Mouse (Mus musculus): ENCODE results near the gene Marf1. TPM values are rescaled to one million over a fixed set of nuclear protein-coding genes. Genes with fewer than 3 reads are reported as not detected.
A peak's percentile ranks its signal among the peaks of the same experiment; 100 is the strongest.
"Not testable (repeated sequence)": the region's sequence is repeated elsewhere in the genome, so short reads cannot be mapped to it uniquely, and the experiment has no call there.

Gene Marf1
- 100 to 1,000 TPM; 135 to 173 (median 155) TPM for total RNA-seq (2022)

DNA sequence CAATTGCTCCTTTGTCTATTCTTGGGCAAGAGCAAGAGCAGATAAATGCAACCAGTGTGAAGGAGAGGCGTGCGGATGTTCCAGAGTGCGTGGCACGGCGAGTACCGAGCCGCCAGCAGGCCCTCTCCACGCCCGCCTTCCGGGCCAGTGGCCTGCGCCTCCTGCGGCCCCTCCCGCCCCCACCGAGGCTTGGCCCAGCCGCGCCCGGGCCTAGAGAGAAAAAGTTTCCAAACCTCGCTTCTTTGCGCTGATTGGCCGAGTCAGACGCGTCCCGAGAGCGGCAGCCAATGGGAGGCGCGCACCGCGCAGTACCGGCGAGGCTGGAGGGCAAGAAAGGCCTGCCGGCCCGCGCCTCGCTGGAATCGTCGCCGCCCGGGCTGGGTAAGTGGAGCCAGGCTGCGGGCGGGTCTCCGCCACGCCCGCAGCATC, at the start of gene Marf1, which contains the start of gene Nde1:
TSS of gene Marf1 (minus strand) at position 364 of the 429 bp plus-strand sequence.
TSS of gene Nde1 (plus strand) at position 288 of the 429 bp plus-strand sequence.
- peak; percentile 43 to 69 for DNase-seq (ENCODE audit: low spot score in 2 of 2)

DNA sequence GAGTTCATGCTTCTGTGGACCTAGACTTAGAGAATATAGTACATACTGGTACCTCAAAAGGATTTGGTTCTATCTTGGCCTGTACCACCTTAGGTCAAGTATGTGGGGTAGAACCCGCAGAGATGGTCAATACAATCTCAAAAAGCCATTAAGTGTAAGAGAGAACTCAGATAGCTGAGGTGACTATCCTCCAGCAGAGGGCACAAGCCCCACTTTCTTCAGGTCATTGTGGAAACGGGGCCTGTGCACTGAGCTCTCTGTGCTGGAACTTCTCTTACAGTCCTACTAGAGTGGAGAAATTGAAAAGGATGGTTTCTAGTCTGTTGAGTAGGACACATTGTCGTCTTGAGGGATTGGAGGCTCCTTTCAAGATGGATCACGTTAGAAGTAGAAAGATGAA, 35.6 kb upstream of the Marf1 start:
- DNase-seq (ENCODE audit: low spot score in 2 of 2) = no peak

DNA sequence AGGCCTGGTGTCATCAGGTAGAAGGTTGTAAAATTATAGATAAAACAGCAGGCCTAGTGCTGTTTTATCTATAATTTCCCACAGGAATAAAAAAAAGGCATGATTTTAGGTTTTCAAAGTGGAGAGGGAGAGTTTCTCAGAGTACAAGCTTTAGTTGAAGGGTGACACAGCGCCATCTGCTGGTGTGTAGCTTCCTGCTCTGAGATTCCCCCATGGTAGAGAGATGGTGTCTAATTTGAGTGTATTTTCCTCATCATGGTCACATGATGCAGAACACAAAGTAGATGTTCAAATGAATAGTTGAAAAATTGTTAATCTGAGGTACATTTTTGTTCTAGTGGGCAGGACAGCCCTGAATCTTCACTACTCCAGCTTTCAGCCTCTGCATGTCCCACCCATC, 32.3 kb upstream of the Marf1 start:
- DNase-seq (ENCODE audit: low spot score in 2 of 2) = peak in 1 of 2 experiments; percentile 37

DNA sequence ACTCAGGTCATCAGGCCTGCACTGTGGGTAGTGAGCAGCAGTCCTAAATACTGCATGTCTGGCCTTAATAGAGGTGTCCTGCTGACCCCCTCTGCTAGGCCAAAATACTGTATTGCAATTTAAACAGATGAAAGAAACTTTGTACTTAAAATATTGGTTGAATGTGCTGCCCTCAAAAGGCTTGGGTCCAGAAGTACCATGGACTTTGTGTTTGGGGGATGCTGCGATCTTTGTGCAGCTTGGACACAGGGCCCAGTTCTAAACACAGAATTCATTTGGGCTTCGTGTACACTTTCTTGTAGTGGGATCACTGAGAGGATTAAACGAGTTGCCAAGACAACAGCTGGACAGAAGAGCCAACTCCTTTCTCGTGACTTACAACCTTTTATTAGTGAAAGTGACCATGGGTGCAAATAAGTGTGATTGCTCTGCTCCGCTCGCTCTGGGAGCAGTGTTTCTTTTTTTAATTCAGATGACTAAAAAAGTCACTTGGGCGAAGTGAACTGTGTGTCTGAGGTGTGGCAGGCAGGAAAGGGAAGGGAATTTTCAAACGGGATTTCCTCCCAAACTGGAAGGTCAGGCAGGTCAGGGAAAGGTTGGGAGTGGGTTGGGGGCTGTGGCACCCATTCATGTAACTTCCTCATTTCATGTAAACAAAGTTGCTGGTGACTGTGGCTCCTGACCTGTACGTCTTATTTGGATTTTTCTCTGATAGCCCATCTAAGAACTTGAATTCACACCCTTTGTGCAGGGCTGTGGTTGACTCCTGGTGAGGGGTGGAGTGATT, 31.2 kb upstream of the Marf1 start:
- no peak for DNase-seq (ENCODE audit: low spot score in 2 of 2)

DNA sequence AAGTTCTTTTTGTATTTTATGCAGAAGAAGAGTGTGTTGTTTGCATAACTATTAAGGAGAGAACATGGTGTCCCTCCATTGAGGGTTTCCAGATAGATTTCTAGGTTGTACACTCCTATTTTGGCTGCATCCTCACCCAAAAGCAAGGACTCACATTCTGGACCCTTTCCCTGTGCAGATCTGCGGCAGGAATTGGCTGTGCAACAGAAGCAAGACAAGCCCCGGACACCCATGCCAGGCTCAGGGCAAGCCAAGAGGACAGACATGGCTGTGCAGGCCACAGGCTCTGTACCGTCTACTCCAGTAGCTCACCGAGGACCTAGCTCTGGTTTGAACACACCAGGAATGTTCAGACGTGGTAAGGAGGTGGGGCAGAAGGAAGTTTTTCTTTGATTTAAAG, 22.4 kb upstream of the Marf1 start:
- DNase-seq (ENCODE audit: low spot score in 2 of 2) = no peak

DNA sequence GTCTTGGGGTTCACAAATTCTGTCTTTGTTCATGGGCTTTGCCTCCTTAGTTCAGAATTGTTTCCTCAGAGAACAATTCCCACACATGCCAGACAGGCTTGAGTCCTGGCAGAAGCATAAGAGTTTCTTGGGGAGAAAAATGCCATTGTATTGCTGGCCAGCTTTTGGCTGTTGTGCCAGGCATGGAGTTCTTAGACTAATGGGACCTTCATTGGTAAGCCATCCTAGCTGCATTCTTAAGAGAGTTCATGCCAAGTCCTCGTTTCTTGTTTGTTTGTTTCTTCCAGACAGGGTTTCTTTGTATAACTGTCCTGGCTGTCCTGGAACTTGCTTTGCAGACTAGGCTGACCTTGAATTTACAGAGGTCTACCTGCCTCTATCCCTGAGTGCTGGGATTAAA, 20.7 kb upstream of the Marf1 start:
- DNase-seq (ENCODE audit: low spot score in 2 of 2) = peak in 1 of 2 experiments; percentile 17

DNA sequence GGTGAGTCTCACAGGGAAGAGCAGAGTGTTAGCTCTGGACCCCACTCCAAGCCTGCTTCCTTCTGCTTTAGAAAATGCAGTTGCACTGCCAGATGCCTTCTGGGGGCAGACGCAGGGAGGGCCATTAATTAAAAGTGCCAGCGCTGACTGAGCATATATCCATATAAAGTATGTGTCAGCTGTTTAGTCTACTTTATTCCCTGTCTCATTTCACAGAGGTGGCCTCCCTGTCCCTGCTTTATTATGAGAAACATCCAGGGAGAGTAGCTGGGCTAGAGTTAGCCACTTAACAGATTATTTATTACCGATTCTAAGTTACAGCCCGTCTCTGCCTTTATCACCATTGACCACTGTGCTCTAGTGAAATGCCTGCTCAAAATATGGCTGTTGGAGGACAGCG, 19.2 kb upstream of the Marf1 start:
- DNase-seq (ENCODE audit: low spot score in 2 of 2) = no peak

DNA sequence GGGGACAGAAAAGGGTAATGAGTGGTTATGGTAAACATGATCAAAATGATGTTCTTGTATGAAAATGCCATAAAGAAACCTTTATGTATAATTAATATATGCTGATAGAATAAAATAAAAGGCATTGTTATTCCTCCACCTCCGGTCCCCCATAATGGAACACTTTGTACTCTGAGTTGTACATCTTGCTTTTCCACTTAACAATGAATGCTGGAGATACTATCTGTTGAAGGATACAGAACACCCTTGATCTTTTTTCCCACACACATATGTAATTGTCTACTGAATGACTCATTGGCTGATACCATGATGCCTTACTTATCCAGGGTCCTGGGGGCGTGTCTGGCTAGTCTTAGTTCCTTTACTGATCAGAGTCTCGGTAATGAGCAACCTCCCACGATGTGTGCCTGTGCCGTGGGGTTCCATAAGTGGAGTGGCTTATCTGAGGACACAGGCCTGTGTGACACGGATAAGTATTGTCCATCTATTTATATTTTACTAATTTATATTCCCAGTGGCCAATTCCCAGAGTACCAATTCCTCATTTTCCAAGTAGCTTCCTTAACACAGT, 17.1 kb upstream of the Marf1 start:
- no peak for DNase-seq (ENCODE audit: low spot score in 2 of 2)

DNA sequence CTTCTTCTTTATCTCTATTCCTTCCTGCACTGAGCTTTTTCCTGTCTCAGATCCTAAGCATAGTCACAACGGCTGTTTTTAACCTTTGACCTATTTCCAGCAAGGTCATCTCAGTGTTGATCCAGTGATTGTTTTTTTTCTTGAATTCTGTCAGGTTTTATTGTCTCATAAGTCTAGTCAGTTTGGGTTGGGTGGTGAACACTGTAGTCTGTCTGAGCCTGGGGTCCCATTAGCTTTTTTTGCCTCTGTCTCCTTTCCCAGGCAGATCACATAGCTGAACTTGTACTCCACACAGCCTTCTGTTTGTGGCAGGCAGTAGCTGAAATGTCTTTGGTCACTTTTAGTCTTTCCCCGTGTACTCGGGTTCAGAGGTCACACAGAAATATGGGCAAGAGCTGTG, 14.9 kb upstream of the Marf1 start:
- no peak for DNase-seq (ENCODE audit: low spot score in 2 of 2)

DNA sequence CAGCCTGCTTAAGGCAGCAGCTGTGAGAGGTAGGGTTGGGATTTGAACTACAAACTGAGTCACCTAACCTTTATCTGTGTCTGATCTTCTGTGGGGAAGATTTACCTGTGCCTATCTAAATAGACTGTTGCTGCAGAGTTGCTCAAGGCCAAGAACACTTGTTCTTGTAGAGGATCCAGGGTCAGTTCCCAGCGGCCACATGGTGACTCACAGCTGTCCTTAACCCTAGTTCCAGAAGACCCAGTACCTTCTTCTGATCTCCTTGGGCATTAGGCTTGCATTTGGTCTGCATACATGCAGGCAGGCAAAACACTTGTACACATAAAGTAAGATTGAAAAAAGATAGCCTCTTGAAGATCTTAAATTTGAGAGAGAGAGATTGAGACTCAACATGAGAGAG, 6.6 kb upstream of the Marf1 start:
- DNase-seq (ENCODE audit: low spot score in 2 of 2) = no peak

DNA sequence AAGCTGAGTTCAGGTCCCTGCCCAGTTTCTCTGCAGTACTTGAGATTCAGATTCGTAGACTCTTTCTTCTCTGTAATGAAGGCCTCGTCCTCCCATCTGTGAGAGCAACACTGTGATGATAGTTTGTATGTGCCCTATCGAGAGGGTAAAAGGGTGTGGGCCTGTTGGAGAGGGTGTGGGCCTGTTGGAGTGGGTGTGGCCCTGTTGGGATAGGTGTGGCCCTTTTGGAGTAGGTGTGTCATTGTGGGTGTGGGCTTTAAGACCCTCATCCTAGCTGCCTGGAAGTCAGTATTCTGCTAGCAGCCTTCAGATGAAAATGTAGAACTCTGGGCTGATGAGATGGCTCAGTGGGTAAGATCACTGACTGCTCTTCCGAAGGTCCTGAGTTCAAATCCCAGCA, 3.3 kb upstream of the Marf1 start:
- DNase-seq (ENCODE audit: low spot score in 2 of 2) = no peak

DNA sequence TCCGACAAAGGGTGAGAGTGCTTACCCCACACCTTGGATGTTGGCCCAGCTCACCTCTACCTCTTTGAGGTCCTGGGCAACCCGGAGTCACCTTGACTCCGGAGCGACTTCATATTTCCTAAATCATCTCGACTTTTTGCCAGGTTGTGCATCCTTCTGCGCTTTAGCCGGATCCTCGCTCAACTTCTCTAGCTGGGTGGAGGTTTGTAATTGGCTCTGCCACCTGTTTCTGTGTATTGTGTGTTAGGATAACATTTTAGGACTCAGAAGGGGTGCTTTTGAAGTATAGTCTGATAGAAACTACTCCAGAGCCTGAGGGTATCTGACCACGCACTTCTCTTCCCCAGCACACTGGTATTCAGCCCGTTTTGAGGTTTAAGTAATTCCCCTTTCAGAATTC, 580 bp upstream of the Marf1 start:
- DNase-seq (ENCODE audit: low spot score in 2 of 2) = no peak

DNA sequence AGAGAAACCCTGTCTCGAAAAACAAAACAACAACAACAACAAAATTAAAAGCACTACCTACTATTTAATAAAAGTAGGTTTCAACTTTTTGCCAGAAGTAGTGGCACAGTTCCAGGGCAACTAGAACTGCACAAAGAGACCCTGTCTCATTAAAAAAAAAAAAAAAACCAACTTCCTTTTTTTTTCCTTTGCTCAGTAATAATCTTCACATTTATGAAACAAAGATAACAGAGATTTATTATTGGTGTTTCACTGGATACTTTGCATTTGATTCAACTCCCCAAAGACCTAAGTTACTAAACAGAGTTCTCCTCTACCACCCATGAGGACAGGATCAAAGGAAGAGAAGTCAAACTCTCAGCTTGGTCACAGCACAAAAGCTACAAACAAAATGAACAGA, 2.2 kb downstream of the Marf1 start:
- DNase-seq (ENCODE audit: low spot score in 2 of 2) = no peak

DNA sequence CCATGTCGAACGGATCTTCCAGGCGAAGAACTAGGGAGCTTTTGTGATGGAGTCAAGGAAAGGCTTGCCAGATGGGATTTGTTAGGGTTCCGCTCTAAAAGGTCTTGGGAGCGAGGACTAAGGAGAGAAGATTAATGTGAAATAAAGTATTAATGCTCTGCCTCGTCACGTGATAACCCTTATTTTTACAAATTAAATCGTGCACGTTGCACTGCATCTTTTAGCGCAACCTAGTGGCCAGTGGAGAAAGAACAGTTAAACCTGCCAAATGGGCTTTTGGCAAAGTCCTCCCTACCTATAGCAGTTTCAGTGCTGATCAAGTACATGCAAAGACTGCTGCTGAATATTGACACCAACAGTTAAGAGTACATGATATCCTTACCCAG, 3.4 kb downstream of the Marf1 start:
- DNase-seq (ENCODE audit: low spot score in 2 of 2) = peak in 1 of 2 experiments; percentile 75

DNA sequence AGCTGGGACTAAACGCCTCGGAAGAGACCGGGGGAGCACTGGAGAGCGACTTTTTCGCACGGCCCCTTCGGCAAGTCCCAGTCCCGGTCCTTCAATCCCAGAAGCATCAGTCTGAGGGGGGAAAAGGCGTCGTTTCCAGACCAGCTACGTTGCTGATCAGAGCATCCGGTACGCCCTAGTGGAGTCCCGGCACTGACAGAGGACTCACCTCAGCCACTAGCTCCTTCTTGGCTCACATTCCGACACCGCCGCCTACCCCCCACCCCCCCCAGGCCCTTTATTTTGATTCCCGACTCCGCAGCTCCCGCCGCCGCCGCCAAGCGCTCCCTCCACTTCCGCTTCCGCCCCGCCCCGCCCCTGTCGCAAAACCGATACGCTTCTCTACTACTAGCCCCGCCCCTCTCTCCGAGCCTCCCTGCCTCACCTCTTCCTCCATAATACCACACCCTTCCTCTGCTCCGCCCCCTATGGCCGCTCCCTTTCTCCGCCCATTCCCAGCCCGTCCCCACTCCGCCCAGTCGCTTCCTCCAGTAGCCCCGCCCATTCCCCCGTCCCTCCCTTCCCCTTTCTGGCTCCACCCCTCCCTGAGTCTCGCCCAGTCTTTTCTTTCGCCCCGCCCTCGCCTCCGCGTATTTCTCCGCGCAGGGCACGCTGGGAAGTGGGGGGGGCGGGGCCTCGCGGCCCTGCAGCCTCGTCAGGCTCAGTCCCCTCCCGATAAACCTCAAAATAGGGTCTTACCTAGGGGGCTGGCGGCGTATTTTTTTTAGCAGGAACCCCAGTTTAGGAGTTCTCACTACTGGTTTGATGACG, 4.0 kb downstream of the Marf1 start:
- peak; percentile 84 to 99 for DNase-seq (ENCODE audit: low spot score in 2 of 2)

DNA sequence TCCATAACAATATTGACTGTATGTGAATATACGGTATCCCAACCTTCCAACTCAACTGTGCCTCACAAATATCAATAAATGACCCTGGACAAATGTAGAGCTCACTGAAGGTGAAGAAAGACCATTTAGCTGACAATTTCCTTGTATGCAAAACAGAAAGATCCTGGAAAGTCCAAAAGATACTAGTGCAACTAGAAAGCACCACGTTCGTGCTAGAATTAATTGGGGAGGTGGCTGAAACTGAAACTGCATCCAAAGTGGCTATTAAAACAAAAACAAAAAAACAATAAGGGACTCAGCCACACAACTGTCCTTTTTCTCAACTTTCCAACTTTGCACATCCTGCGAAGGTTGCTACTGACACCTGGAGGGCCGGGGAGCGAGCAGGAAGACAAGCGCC, 4.6 kb downstream of the Marf1 start:
- DNase-seq (ENCODE audit: low spot score in 2 of 2) = no peak

DNA sequence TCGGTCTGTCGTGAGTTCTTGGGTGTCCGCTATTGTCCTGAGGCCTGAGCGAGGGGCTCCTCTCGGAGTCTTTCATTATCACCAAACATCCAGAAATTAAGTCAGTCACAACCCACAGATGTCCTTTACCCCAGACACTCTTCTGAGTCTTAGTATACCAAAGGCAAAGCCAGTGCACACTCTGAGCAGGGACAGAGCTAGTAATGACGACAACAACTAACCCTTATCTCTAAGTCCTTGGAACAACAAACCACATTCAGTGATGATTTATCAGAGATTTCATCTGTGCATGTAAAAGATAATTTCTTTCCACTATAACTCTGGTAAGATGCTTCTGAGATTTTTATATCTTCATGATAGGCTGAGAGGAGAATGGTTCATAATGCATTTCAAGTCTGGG, 6.8 kb downstream of the Marf1 start:
- no peak for DNase-seq (ENCODE audit: low spot score in 2 of 2)

DNA sequence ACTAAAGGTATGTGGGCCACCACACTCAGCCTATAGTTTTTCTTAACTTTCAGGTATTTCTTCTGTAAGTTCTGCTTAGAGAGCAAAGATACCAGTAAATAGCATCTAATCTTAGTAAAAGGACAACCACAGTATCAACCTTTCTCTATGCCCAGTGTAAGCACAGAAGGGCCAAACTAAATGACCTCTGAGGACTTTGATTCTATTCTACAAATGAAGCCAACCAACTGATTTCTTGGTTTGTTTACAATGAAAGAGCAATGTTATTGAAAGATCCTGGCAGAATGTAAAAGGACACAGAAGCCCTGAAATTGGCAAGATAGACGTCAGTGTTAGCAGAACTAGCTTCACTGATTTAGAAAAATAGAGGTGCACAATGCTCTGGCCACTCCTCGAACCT, 7.5 kb downstream of the Marf1 start:
- not testable (repeated sequence) for DNase-seq (ENCODE audit: low spot score in 2 of 2)

DNA sequence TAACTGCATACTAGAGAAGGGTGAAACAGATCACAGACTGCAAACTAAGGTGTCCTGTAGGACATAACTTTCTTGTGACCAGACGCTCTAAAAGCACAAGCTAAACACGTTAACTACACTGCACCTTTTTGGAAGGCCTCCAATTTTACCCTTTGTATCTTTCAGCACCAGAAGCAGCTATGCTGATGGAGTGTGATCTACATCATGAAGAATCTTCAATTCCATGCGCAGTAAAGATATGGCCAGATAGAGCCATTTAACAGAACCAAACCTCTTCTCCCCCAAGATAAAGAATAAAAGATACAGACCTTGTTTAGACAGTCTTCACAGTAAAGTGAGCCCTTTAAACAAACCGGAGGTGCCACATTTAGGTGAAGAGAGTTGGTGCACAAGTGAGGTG, 11.4 kb downstream of the Marf1 start:
- DNase-seq (ENCODE audit: low spot score in 2 of 2) = no peak

DNA sequence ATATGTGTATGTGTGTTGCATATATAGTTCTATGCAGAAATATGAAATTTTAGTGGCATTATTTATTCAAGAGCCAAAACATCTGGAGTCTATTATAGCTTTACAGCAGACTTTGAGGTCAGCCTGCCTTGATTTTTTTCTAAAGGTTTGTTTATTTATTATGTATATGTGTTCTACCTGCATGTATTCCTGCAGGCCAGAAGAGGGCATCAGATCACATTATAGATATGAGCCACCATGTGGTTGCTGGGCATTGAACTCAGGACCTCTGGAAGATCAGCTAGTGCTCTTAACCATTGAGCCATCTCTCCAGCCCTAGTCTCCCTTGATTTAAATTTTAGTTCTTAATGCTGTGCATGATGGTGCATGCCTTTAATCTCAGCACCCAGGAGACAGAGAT, 15.4 kb downstream of the Marf1 start:
- no peak for DNase-seq (ENCODE audit: low spot score in 2 of 2)

DNA sequence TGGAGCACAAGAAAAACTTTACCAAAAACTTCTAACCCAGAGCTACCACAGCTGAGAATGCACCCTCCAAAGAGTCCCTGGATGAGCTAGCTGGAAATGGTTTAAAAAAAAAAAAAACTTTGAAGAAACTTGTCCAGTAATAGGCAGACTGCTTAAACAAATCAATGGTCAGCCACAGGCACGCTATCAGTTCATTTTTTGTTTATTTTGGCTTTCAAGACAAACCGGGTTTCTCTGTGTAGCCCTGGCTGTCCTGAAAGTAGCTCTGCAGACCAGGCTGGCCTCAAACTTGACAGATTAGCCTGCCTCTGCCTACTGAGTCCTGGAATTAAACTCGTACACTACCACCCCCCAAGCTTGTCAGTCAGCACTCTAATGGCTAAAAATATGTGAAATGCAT, 19.9 kb downstream of the Marf1 start:
- no peak for DNase-seq (ENCODE audit: low spot score in 2 of 2)

DNA sequence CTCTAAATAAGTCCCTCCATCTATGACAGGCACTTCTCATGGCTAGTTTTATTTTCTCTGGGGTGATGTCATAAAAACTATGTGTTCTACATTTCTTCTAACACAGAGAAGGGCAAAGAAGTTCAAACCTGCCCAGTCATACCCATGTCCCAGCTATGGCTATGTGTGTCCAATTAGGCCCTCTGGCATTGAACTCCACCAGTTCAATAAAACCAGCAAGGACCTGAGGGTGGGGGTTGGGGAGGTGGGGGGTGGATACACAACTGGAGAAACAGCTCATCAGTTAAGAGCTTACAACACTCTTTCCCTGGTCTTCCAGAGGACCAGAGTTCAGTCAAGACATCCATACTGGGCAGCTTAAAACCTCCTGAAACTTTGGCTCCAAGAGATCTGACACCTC, 24.0 kb downstream of the Marf1 start:
- no peak for DNase-seq (ENCODE audit: low spot score in 2 of 2)

Data from left cerebral cortex, adult 8-10 months (tissue).